Mouse (Mus musculus) mature B cell (primary cell): Measurements from ENCODE around the gene Cd3eap.

Experiments
- in situ Hi-C: fragments of 300-500 bp; cut with MboI; formaldehyde crosslinking; loops from 2 replicates; pipeline ENCODE4 v1.14.3; 2019

The Cd3eap gene

GRCm38 (mm10) chr7:19308454-19309277 is 50.6 kb downstream of the Cd3eap start:
- in situ Hi-C loops = loop anchor here (5.0 kb wide), 1 partner anchor 34 kb away; the partner anchor contains the start of gene Ercc1

GRCm38 (mm10) chr7:19307739-19308453 is 51.4 kb downstream of the Cd3eap start:
- in situ Hi-C loops = loop anchor here (5.0 kb wide), 1 partner anchor 34 kb away; the partner anchor contains the start of gene Ercc1

- in situ Hi-C loops = loop anchor here (5.0 kb wide), 1 partner anchor 35 kb away; the partner anchor contains the start of gene Ercc1
Measured at GRCm38 (mm10) chr7:19306819-19307738, 52.2 kb downstream of the Cd3eap start.
